Mouse (Mus musculus): ENCODE results near the gene Prkch.

DNA sequence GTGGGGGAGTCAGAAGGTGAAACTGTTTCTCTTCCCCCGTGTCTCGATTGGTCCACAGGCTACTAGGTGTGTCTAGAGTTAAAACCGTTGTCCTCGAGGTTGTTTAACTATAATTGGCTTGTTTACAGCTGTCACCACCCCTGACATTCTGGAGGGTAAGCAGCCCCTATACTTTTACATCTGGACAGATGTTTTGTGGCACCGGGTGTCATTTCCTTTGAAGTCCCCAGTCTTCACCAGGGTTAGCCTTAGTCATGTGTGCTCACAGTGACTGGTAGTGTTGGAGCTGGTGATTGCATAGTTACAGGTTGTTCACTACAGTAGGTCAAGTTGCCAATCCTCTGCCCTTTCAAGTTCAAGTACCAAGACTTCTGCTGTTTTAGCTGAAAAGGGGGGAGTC lies 126.2 kb downstream of the Prkch start:
- TF ChIP-seq CTCF (IDR thresholded peaks at IDR 0.05; ENCODE audit: low read depth, low read length) (no peak), GATA1 (IDR thresholded peaks at IDR 0.05; ENCODE audit: borderline replicate concordance, low read length) (no peak), GATA2 (IDR thresholded peaks at IDR 0.05; ENCODE audit: borderline replicate concordance, low read depth, low read length) (no peak), POLR2AphosphoS5 (IDR thresholded peaks at IDR 0.05; ENCODE audit: insufficient replicate concordance, low read depth, low read length) (no peak)
